Mouse (Mus musculus) testis, adult 2 months (tissue): ENCODE measurements around the gene Tcte2.

Source experiments
- CTCF ChIP-seq: fragments of 200-500 bp; IDR thresholded peaks from 2 replicates; pipeline ENCODE4 v1.5.1; 2012; ENCODE audit warnings: low read depth, mild to moderate bottlenecking, inconsistent platforms, low read length, moderate library complexity; ENCODE audit not compliant: control insufficient read depth, insufficient read depth, insufficient replicate concordance
- POLR2A ChIP-seq: fragments of 200-500 bp; IDR thresholded peaks from 2 replicates; pipeline ENCODE4 v1.6.1; 2012; ENCODE audit warnings: low read depth, mild to moderate bottlenecking, inconsistent platforms, low read length, moderate library complexity; ENCODE audit not compliant: control insufficient read depth

DNA sequence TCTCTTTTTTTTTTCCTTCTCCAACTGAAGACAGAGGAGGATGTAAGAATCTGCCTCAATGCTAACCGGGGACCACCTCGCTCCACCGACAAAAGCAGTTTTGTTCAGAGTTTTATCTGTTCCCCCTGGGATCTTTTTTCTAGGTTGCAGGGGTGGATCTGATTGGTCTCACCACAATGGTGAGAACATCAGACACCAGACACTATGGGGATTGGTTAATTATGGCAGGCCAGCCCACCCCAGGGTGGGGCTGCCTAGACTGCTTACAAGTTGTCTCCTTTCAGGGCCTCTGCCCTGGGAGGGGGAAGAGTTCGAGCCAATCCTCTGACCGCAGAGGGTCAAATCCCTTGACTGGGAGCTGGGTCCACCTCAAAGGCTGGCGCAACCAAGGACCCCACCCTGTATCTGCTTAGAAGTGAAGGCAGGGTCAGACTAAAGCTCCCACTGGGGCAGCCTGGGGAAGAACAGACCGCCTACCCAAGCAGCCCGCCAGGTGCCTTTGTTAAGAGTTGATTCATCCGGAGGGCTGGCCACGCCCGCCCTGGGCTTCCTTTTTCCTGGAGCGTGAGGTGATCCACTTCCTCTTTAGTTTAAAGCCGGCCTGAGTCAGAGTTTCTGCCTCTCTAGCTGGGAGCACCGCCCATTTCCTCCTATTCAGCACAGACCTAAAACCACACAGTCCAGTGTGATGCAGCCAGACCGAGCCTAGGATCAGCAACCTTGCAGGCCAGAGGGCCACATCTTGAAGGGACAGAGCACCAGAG lies 78.0 kb downstream of the Tcte2 start:
- TF ChIP-seq POLR2A = no peak
- TF ChIP-seq CTCF = no peak
